Mouse (Mus musculus) kidney, postnatal 0 days (tissue): ENCODE measurements around the gene Kcne1. TPM values are rescaled to one million over a fixed set of nuclear protein-coding genes. Genes with fewer than 3 reads are reported as not detected.
A peak's percentile ranks its signal among the peaks of the same experiment; 100 is the strongest.

Experiments used
- ATAC-seq: fragments of 200-750 bp; cut with Nextera tagmentation; replicated peaks from 2 replicates; pipeline ENCODE4 v1.8.0; 2017; ENCODE audit warnings: low read depth, moderate number of reproducible peaks, moderate TSS enrichment, moderate library complexity; ENCODE audit not compliant: low FRiP score
- DNase-seq: peaks from one replicate; pipeline ENCODE4 v3.0.0-alpha.2; 2016; ENCODE audit warnings: low spot score
- H3K27ac ChIP-seq: fragments of 300-500 bp; sonication (generic); 2 replicates; pipeline ENCODE4 v1.5.1; 2014; ENCODE audit warnings: mild to moderate bottlenecking
- H3K27me3 ChIP-seq: fragments of 300-500 bp; sonication (generic); 2 replicates; pipeline ENCODE4 v1.6.1; 2014; ENCODE audit warnings: low read length, mixed read lengths; ENCODE audit not compliant: insufficient read depth
- H3K36me3 ChIP-seq: fragments of 300-500 bp; sonication (generic); 2 replicates; pipeline ENCODE4 v1.6.1; 2014; ENCODE audit warnings: low read length, mixed read lengths; ENCODE audit not compliant: insufficient read depth
- H3K4me1 ChIP-seq: fragments of 300-500 bp; sonication (generic); replicated peaks from 2 replicates; pipeline ENCODE4 v1.6.1; 2014; ENCODE audit warnings: antibody characterized with exemption, low read length, mixed read lengths; ENCODE audit not compliant: insufficient read depth
- H3K4me2 ChIP-seq: fragments of 300-500 bp; sonication (generic); 2 replicates; pipeline ENCODE4 v1.6.1; 2014; ENCODE audit warnings: mild to moderate bottlenecking, low read length, moderate library complexity, mixed read lengths
- H3K4me3 ChIP-seq: fragments of 300-500 bp; sonication (generic); replicated peaks from 2 replicates; pipeline ENCODE4 v1.5.1; 2014; ENCODE audit warnings: low read depth, low read length
- H3K9ac ChIP-seq: fragments of 300-500 bp; sonication (generic); 2 replicates; pipeline ENCODE4 v1.6.1; 2014; ENCODE audit warnings: low read depth, low read length
- H3K9me3 ChIP-seq: fragments of 300-500 bp; sonication (generic); replicated peaks from 2 replicates; pipeline ENCODE4 v1.6.1; 2016; ENCODE audit warnings: low read length, inconsistent platforms, mixed read lengths
- CTCF ChIP-seq: IDR thresholded peaks from 2 replicates; pipeline ENCODE4 v1.5.1; 2016; ENCODE audit warnings: antibody characterized with exemption, low read depth, mild to moderate bottlenecking, moderate library complexity
- WGBS: fragments of 180-500 bp; shearing (Covaris S2); extraction: QIAGEN DNeasy Blood & Tissue Kit; methylation state at CpG from one replicate; pipeline ENCODE4 v1.1.7; 2014; 5-methylcytosine and 5-hydroxymethylcytosine counted together
- polyA plus RNA-seq: library from polyadenylated mRNA; unstranded; fragments of >200 nt; fragmentation: Nextera tagmentation; extraction: Ambion mirVana; gene quantifications from 2 replicates; pipeline ENCODE4 v1.2.1, GENCODE M21; 2015

The Kcne1 gene
- polyA plus RNA-seq, 1 experiment from 2014 or later = 13.1 TPM

DNA sequence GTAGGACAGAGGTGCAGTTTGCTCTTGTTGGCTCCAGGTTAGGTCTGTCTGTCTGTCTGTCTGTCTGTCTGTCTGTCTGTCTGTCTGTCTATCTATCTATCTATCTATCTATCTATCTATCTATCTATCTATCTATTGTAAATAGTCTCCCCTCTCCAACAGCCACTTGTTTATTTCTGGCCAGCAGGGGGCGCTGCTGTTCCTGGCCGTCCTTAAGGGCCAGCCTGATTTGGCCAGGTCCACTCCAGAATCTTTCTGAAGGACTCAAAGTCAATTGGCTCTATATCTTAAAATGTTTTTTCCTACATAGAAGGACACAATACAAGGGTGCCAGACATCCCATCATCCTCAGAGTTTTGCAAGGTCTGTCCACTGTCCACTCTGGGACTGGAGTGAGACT, 25.8 kb upstream of the Kcne1 start:
- peak; percentile 84 for DNase-seq
- Histone ChIP-seq H3K36me3 (no peaks in the 10 kb centered on the region), H3K9me3 (no peaks in the 10 kb centered on the region), H3K4me1 (no peaks in the 10 kb centered on the region), H3K27me3 (no peaks in the 10 kb centered on the region), H3K4me3 (no peak overlapping the region), H3K4me2 (no peak overlapping the region), H3K9ac (no peak overlapping the region), H3K27ac (no peak overlapping the region)
- 0% methylated on average over 2 of the region's 2 CpGs for WGBS
- ATAC-seq = no peak
- TF ChIP-seq CTCF = peak; percentile 88

DNA sequence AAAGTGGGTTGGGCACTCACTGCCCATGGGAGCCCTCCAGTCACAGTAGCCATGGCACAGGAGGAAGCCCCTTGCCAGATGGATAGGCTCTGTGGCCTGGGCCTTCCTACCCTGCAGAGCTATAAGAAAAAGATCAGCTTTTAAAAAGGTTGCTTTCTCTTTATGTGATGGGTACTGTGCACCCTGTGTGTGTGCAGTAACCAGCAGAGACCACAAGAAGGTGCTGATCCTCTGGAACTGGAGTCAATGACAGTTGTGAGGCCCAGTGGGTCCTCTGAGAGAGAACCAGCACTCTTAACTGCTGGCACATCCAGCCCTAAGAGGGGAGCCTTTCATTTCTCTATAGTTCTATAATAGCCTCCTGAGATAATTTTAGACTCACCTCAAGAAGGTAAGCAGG, 24.1 kb upstream of the Kcne1 start:
- no peak for DNase-seq
- H3K27ac ChIP-seq = no peak overlapping the region
- TF ChIP-seq CTCF = peak; percentile 29; the same call in 1 of the 2 replicates
- no peak for ATAC-seq
- H3K4me1 ChIP-seq = no peaks in the 10 kb centered on the region
- no peaks in the 10 kb centered on the region for H3K27me3 ChIP-seq
- H3K4me2 ChIP-seq = no peak overlapping the region
- H3K9ac ChIP-seq = no peak overlapping the region
- H3K4me3 ChIP-seq = no peak overlapping the region
- H3K9me3 ChIP-seq = no peaks in the 10 kb centered on the region
- H3K36me3 ChIP-seq = no peaks in the 10 kb centered on the region

GRCm38 (mm10) chr16:92382508-92382907, 23.2 kb upstream of the Kcne1 start:
- DNase-seq (no peak), ATAC-seq (no peak)
- no peaks in the 10 kb centered on the region for H3K9me3 ChIP-seq
- H3K4me1 ChIP-seq = no peaks in the 10 kb centered on the region
- WGBS = 46% methylated on average over 6 of the region's 6 CpGs
- H3K4me2 ChIP-seq = no peak overlapping the region
- H3K36me3 ChIP-seq = no peaks in the 10 kb centered on the region
- H3K9ac ChIP-seq = no peak overlapping the region
- no peak for TF ChIP-seq CTCF
- no peaks in the 10 kb centered on the region for H3K27me3 ChIP-seq
- H3K27ac ChIP-seq = no peak overlapping the region
- H3K4me3 ChIP-seq = no peak overlapping the region

GRCm38 (mm10) chr16:92381092-92381491, 21.8 kb upstream of the Kcne1 start:
- no peaks in the 10 kb centered on the region for H3K27me3 ChIP-seq
- WGBS = 69% methylated on average over 6 of the region's 6 CpGs
- H3K9ac ChIP-seq = no peak overlapping the region
- H3K4me1 ChIP-seq = no peaks in the 10 kb centered on the region
- no peak overlapping the region for H3K27ac ChIP-seq
- no peaks in the 10 kb centered on the region for H3K36me3 ChIP-seq
- H3K4me3 ChIP-seq = no peak overlapping the region
- TF ChIP-seq CTCF = no peak
- no peaks in the 10 kb centered on the region for H3K9me3 ChIP-seq
- ATAC-seq (no peak), DNase-seq (no peak)
- no peak overlapping the region for H3K4me2 ChIP-seq

DNA sequence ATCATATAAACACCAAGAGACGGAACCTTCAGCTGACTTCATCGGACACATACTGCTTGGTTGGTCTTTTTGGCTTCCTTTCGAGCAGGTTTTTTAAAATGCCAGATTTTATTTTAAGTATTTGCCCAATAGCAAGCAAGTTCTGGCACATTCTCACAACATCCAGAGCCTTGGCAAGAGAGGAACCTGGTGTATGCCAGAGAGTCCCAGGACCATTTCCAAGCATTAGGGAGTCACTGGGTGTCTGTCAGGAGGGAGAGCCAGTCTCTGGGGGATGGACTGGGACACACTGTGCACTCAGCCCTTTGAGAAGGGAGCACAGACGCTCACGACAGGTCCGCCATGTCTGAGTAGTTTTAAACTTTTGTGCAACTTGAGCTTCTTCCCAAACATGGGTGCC, 17.7 kb upstream of the Kcne1 start:
- no peak for TF ChIP-seq CTCF
- Histone ChIP-seq H3K36me3 (no peaks in the 10 kb centered on the region), H3K4me3 (no peak overlapping the region), H3K4me2 (no peak overlapping the region), H3K27me3 (no peaks in the 10 kb centered on the region), H3K9ac (no peak overlapping the region), H3K9me3 (no peaks in the 10 kb centered on the region), H3K27ac (no peak overlapping the region), H3K4me1 (no peaks in the 10 kb centered on the region)
- no peak for DNase-seq
- no peak for ATAC-seq
- 85% methylated on average over 6 of the region's 6 CpGs for WGBS

DNA sequence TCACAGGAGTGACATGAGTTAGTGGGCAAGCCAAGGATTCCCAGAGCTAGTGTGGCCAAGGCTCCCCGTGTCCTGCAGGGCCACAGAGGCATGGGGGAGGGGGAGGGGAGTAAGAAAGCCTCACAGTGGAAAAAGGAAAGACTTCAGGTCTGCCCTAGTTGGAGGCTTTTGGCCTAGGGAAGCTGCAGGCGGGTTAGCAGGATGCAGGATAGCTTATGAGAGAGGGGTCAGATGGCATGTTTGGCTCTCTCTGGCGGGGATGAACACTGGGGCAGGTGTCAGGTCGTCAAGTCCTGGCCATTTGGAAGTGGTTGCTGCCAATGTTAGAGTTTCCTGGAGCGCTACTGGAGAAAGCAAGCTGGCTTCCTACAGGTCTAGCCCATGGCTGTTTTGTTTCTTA, 12.4 kb upstream of the Kcne1 start:
- Histone ChIP-seq H3K4me1 (no peaks in the 10 kb centered on the region; the same call in 1 of the 2 replicates), H3K4me2 (no peak overlapping the region), H3K27me3 (peaks cover 4% of the 10 kb centered on the region; the same call in 1 of the 2 replicates), H3K4me3 (no peak overlapping the region), H3K36me3 (no peaks in the 10 kb centered on the region), H3K27ac (no peak overlapping the region), H3K9ac (no peak overlapping the region), H3K9me3 (no peaks in the 10 kb centered on the region)
- DNase-seq (no peak), ATAC-seq (no peak)
- no peak for TF ChIP-seq CTCF
- 38% methylated on average over 5 of the region's 5 CpGs for WGBS

- Histone ChIP-seq H3K27me3 (peaks cover 4% of the 10 kb centered on the region; the same call in 1 of the 2 replicates), H3K9ac (no peak overlapping the region), H3K9me3 (no peaks in the 10 kb centered on the region), H3K4me2 (no peak overlapping the region), H3K36me3 (no peaks in the 10 kb centered on the region), H3K4me3 (no peak overlapping the region), H3K27ac (0 out of 2 replicates have a peak overlapping the region, but pooled peaks have one; percentile 19), H3K4me1 (no peaks in the 10 kb centered on the region; the same call in 1 of the 2 replicates)
- DNase-seq = peak; percentile 72
- 32% methylated on average over 2 of the region's 2 CpGs for WGBS
- no peak for TF ChIP-seq CTCF
- peak; percentile 63; the same call in 1 of the 2 replicates for ATAC-seq
Observed at GRCm38 (mm10) chr16:92369260-92369659, 10.0 kb upstream of the Kcne1 start.
